Mouse (Mus musculus): ENCODE measurements around the gene Myo1a. TPM values are rescaled to one million over a fixed set of nuclear protein-coding genes. Genes with fewer than 3 reads are reported as not detected.

Myo1a gene
- polyA plus RNA-seq (2014; fragmentation: Illumina TruSeq; extraction: RNeasy Lipid Tissue Mini Kit (QIAGEN cat#74804); ENCODE audit: low read depth, low replicate concordance), result 2.4 TPM

DNA sequence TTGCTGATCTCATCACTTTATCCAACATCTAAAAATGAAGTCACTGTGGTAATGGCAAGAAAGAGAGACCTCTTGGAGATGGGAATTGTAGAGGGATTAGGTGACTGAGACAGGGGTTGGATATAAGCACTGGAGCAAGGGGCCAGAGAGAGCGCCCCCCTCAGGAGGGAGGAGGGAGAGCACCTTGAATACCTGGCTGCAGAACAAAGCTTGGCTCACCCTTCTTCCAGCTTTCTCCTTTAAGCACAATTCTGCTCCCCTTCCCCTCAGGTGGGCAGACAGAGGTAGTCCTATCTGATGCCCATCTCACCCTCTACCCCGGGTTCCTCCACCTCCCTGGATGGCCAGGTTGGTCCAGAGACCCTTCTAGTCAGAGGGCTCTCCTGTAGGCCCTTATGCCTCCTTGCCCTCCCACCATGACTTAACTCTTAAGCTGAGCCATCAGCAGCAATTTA is at the start of gene Myo1a:
TSS of gene Myo1a (plus strand) at position 405 of the 455 bp plus-strand sequence.

DNA sequence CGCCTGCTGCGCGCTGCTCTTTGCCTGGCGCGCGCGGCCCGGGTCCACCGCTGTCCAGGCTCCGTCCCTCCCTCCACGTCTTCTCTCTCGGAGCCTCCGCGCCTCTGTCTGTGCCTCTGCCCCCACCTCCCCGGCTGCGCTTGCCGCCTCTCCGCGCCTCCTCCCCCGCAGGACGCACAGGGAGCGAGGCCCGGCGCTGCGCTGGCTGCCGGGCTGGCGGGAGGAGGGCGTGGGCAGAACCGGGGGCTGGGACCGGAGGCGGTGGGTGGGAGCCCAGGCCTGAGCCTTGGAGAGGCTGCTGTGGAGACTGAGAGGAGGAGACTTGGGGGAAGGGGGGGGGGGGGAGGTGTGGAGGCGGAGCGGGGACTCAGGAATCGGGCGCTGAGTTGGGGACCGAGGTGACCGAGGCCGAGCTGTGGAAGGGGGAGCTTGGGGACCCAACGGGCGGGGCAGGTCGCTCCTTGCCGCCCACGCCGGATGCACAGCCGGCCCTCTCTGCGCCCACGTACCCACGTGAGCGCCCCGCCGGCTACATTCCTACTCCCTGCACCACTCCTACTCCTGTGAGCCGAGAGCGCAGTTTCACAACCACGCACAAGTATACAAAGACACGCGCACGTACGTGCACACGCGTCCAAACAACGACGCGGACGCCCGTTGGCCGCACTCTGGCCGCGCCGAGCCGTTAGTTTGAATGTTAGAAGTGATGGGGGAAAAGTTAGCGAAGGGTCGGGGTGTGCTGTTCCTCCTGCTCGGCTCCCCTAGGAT is 38.3 kb upstream of the Myo1a start, which contains the start of gene Nemp1:
TSS of gene Nemp1 (plus strand) at position 401 of the 768 bp plus-strand sequence.

GRCm38 (mm10) chr10:127668093-127669050 is 36.6 kb upstream of the Myo1a start, which contains the start of gene Nab2:
Nab2 (minus strand) TSS chr10:127668568.

DNA sequence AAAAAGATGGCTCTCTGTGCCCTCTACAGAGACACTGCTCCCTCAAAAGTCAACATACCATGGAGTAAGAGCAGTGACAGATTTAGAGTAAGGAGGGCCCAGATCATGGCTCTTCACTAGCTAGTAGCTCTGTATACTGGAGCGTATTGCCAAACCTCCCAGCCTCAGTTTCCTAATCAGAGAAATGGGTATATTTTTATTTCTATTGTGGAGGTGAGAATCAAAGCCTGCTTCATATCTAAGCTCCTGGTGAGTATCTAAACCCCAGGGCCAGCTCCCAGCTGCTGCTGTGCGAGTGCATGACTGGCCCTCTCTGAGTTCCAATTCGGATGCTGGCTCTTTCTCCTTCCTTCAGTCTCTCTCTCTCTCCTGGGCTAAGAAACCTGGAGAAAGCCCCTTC is 19.2 kb downstream of the Myo1a start, which contains the start of gene Tac2:
TSS of gene Tac2 (plus strand) at position 301 of the 400 bp plus-strand sequence.

GRCm38 (mm10) chr10:127739083-127739660 is 34.2 kb downstream of the Myo1a start, which contains the start of gene Zbtb39:
Zbtb39 (plus strand) TSS chr10:127739538.

DNA sequence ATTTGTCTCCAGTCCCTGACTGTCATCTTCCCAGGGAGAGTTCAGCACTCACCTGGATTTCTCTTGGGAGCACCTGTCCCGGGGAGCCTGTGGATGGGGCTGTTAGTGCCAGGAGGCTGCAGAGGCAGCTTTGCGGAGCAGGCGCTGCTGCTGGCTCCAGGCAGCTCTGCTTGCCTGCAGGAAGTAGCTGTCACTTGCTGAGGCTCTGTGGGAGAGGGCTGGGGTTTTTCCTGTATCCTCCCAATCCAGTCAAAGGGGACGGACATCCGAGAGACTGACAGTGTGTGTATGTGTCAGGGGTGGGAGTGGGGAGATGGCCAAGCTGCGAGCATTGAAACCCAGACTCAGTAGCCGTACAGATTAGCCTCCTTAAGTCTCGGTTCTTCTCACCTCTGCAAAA is 46.6 kb downstream of the Myo1a start, which contains the start of gene Gpr182:
TSS of gene Gpr182 (minus strand) at position 185 of the 400 bp plus-strand sequence.

DNA sequence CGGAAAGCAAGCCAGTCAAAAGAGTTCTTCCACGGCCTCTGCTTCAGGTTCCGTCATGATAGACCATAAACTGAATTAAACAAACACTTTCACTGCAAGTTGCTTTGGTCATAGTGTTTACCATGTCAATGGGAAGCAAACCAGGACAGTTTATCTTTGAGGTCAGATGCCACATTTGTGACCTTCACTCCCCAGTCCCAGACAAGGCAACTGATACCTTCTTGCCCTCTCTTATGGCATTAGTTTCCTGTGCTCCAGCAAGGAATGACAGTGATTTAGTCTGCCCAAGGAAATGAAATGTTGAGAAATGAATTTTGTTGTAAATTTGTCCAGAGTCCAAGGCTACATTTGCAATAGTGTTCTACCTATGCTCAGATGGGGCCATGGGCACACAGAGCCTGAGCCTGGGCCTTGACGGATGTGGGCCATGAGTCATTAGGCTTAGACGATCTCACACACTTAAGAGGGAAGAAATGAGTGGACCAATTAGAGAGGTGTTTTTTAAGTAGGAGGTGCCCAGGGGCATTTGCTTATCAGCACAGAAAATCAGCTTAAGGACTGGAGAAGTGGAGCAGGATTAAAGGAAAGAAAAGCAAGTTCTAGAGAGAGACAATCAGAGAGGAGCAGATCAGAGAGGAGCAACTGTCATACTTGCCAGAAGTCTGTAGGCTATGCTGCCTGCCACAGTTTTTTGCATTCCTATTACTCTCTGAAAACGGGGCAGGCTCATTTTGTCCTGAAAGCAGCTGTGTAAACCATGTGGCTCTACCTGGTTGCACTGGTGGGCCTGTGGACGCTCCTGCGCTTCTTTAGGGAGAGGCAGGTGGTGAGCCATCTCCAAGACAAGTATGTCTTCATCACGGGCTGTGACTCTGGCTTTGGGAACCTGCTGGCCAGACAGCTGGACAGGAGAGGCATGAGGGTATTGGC is 54.5 kb downstream of the Myo1a start, which contains the start of the genes Rdh1 and Rdh16f1:
TSS of gene Rdh1 (plus strand) at position 541 of the 930 bp plus-strand sequence.
TSS of gene Rdh16f1 (plus strand) at position 607 of the 930 bp plus-strand sequence.

Other genes with a start within 250 kb of the Myo1a start
- not detected for gene Stac3, start 203.5 kb upstream of the Myo1a start, polyA plus RNA-seq (2014; fragmentation: Illumina TruSeq; extraction: RNeasy Lipid Tissue Mini Kit (QIAGEN cat#74804); ENCODE audit: low read depth, low replicate concordance)
- 10.5 TPM for gene Ndufa4l2, start 190.2 kb upstream of the Myo1a start, polyA plus RNA-seq (2014; fragmentation: Illumina TruSeq; extraction: RNeasy Lipid Tissue Mini Kit (QIAGEN cat#74804); ENCODE audit: low read depth, low replicate concordance)
- gene Shmt2, start 182.7 kb upstream of the Myo1a start, polyA plus RNA-seq (2014; fragmentation: Illumina TruSeq; extraction: RNeasy Lipid Tissue Mini Kit (QIAGEN cat#74804); ENCODE audit: low read depth, low replicate concordance), result 0.81 TPM
- not detected for gene Nxph4, start 170.6 kb upstream of the Myo1a start, polyA plus RNA-seq (2014; fragmentation: Illumina TruSeq; extraction: RNeasy Lipid Tissue Mini Kit (QIAGEN cat#74804); ENCODE audit: low read depth, low replicate concordance)
- 0.77 TPM for gene Lrp1, start 84.0 kb upstream of the Myo1a start, polyA plus RNA-seq (2014; fragmentation: Illumina TruSeq; extraction: RNeasy Lipid Tissue Mini Kit (QIAGEN cat#74804); ENCODE audit: low read depth, low replicate concordance)
- 1.3 TPM for gene Stat6, start 62.2 kb upstream of the Myo1a start, polyA plus RNA-seq (2014; fragmentation: Illumina TruSeq; extraction: RNeasy Lipid Tissue Mini Kit (QIAGEN cat#74804); ENCODE audit: low read depth, low replicate concordance)
- gene Nemp1, start 38.3 kb upstream of the Myo1a start, polyA plus RNA-seq (2014; fragmentation: Illumina TruSeq; extraction: RNeasy Lipid Tissue Mini Kit (QIAGEN cat#74804); ENCODE audit: low read depth, low replicate concordance), result 76.1 TPM
- gene Nab2, start 36.6 kb upstream of the Myo1a start, polyA plus RNA-seq (2014; fragmentation: Illumina TruSeq; extraction: RNeasy Lipid Tissue Mini Kit (QIAGEN cat#74804); ENCODE audit: low read depth, low replicate concordance), result 2.2 TPM
- not detected for gene Tac2, start 19.3 kb downstream of the Myo1a start, polyA plus RNA-seq (2014; fragmentation: Illumina TruSeq; extraction: RNeasy Lipid Tissue Mini Kit (QIAGEN cat#74804); ENCODE audit: low read depth, low replicate concordance)
- 2.0 TPM for gene Zbtb39, start 34.4 kb downstream of the Myo1a start, polyA plus RNA-seq (2014; fragmentation: Illumina TruSeq; extraction: RNeasy Lipid Tissue Mini Kit (QIAGEN cat#74804); ENCODE audit: low read depth, low replicate concordance)
- gene Gpr182, start 46.6 kb downstream of the Myo1a start, polyA plus RNA-seq (2014; fragmentation: Illumina TruSeq; extraction: RNeasy Lipid Tissue Mini Kit (QIAGEN cat#74804); ENCODE audit: low read depth, low replicate concordance), result 0.13 TPM
- gene Rdh1, start 54.6 kb downstream of the Myo1a start, polyA plus RNA-seq (2014; fragmentation: Illumina TruSeq; extraction: RNeasy Lipid Tissue Mini Kit (QIAGEN cat#74804); ENCODE audit: low read depth, low replicate concordance), result 0.04 TPM
- gene Rdh16f1, start 54.6 kb downstream of the Myo1a start, polyA plus RNA-seq (2014; fragmentation: Illumina TruSeq; extraction: RNeasy Lipid Tissue Mini Kit (QIAGEN cat#74804); ENCODE audit: low read depth, low replicate concordance), result not detected
- 0.45 TPM for gene Rdh9, start 71.2 kb downstream of the Myo1a start, polyA plus RNA-seq (2014; fragmentation: Illumina TruSeq; extraction: RNeasy Lipid Tissue Mini Kit (QIAGEN cat#74804); ENCODE audit: low read depth, low replicate concordance)
- 0.13 TPM for gene Rdh16, start 96.0 kb downstream of the Myo1a start, polyA plus RNA-seq (2014; fragmentation: Illumina TruSeq; extraction: RNeasy Lipid Tissue Mini Kit (QIAGEN cat#74804); ENCODE audit: low read depth, low replicate concordance)
- gene Rdh19, start 144.8 kb downstream of the Myo1a start, polyA plus RNA-seq (2014; fragmentation: Illumina TruSeq; extraction: RNeasy Lipid Tissue Mini Kit (QIAGEN cat#74804); ENCODE audit: low read depth, low replicate concordance), result not detected
- gene Rdh16f2, start 161.3 kb downstream of the Myo1a start, polyA plus RNA-seq (2014; fragmentation: Illumina TruSeq; extraction: RNeasy Lipid Tissue Mini Kit (QIAGEN cat#74804); ENCODE audit: low read depth, low replicate concordance), result not detected
- not detected for gene Rdh7, start 183.6 kb downstream of the Myo1a start, polyA plus RNA-seq (2014; fragmentation: Illumina TruSeq; extraction: RNeasy Lipid Tissue Mini Kit (QIAGEN cat#74804); ENCODE audit: low read depth, low replicate concordance)
- 0.69 TPM for gene Sdr9c7, start 193.3 kb downstream of the Myo1a start, polyA plus RNA-seq (2014; fragmentation: Illumina TruSeq; extraction: RNeasy Lipid Tissue Mini Kit (QIAGEN cat#74804); ENCODE audit: low read depth, low replicate concordance)